25 mouse cellular contexts compared by ENCODE assay signal in the genomic region with DNA sequence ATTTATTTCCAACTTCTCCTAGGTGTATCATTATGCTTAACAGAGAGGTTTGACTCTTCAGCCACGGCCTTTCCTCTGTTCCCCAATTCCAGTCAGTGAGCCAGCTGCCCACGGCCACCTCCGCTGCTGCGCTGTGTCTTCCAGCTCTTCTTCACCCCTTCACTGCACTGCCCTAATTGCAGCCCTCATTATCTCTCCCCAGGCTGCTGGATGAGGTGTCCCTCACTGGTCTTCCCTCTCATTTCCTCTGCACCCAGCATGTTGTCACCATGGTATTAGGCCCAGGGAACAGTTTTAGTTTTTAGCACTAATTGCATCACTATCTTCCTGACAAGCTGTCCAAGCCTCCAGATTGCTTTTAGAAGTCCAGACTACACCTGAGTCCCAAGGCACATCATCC.
A peak's percentile ranks its signal among the peaks of the same experiment; 100 is the strongest.
DNase-seq lines count a peak whose midpoint lies in the region; ATAC-seq lines count a peak whose summit lies in the region.
"Had no signal": no experiment of that assay in that cellular context is flagged by ENCODE, and none has a peak within 500 bp of the region (broad histone marks: within the 10 kb centered on the region; RNA-seq: fewer than 3 reads in every experiment).

No protein-coding gene starts in this region.

- H3K4me1 ChIP-seq in forebrain, embryonic 13.5 days, result peaks cover 11% of the 10 kb centered on the region; the same call in 1 of the 2 replicates
- no peaks in the 10 kb centered on the region for H3K4me1 ChIP-seq in forebrain, embryonic 15.5 days
- H3K4me1 ChIP-seq in midbrain, embryonic 13.5 days (replicated peaks), result no peaks in the 10 kb centered on the region; the same call in 1 of the 2 replicates
- H3K4me1 ChIP-seq: stomach, embryonic 15.5 days had no signal

- ATAC-seq in forebrain, embryonic 13.5 days, result no peak
- ATAC-seq in forebrain, embryonic 15.5 days (replicated peaks), result no peak
- peak; percentile 76; the same call in 1 of the 2 replicates for ATAC-seq in midbrain, embryonic 13.5 days
- ATAC-seq in megakaryocyte, adult 5-6 weeks (ENCODE audit: poor library complexity, severe bottlenecking), result no peak
- ATAC-seq: inflammation-experienced regulatory T-cells, adult 6 months had no signal

- H3K9ac ChIP-seq in forebrain, embryonic 13.5 days, result no peak overlapping the region
- no peak overlapping the region for H3K9ac ChIP-seq in forebrain, embryonic 15.5 days (replicated peaks)
- H3K9ac ChIP-seq in midbrain, embryonic 13.5 days (replicated peaks), result no peak overlapping the region
- H3K9ac ChIP-seq: neural tube, embryonic 15.5 days; stomach, embryonic 15.5 days had no signal

- H3K9me3 ChIP-seq in forebrain, embryonic 13.5 days (replicated peaks), result no peaks in the 10 kb centered on the region
- H3K9me3 ChIP-seq in forebrain, embryonic 15.5 days, result no peaks in the 10 kb centered on the region
- H3K9me3 ChIP-seq in midbrain, embryonic 13.5 days, result no peaks in the 10 kb centered on the region
- H3K9me3 ChIP-seq: embryonic facial prominence, embryonic 10.5 days; megakaryocyte, embryonic 14.5 days; neural tube, embryonic 15.5 days; stomach, embryonic 15.5 days had no signal

- no peak overlapping the region for H3K4me2 ChIP-seq in forebrain, embryonic 13.5 days
- H3K4me2 ChIP-seq in forebrain, embryonic 15.5 days (replicated peaks), result no peak overlapping the region
- H3K4me2 ChIP-seq in midbrain, embryonic 13.5 days (replicated peaks), result no peak overlapping the region
- H3K4me2 ChIP-seq: heart, embryonic 11.5 days; liver, embryonic 11.5 days; neural tube, embryonic 15.5 days; stomach, embryonic 15.5 days had no signal

- no peak overlapping the region for H3K4me3 ChIP-seq in forebrain, embryonic 13.5 days
- H3K4me3 ChIP-seq in forebrain, embryonic 15.5 days, result no peak overlapping the region
- H3K4me3 ChIP-seq in midbrain, embryonic 13.5 days (replicated peaks), result no peak overlapping the region
- H3K4me3 ChIP-seq: embryonic facial prominence, embryonic 10.5 days; gastrocnemius, adult 2 months; megakaryocyte, embryonic 14.5 days; myocyte; neural tube, embryonic 15.5 days; stomach, embryonic 15.5 days had no signal

- H3K27me3 ChIP-seq in forebrain, embryonic 13.5 days, result no peaks in the 10 kb centered on the region
- H3K27me3 ChIP-seq in forebrain, embryonic 15.5 days, result no peaks in the 10 kb centered on the region
- no peaks in the 10 kb centered on the region for H3K27me3 ChIP-seq in midbrain, embryonic 13.5 days
- H3K27me3 ChIP-seq: megakaryocyte, embryonic 14.5 days; neural tube, embryonic 15.5 days; stomach, embryonic 15.5 days had no signal

- peak; percentile 45 for DNase-seq in brain, adult 2 months (ENCODE audit: low read depth, low spot score)
- peak; percentile 21 for DNase-seq in cerebellum, adult 9-11 months
- DNase-seq in frontal cortex, postnatal 10 days (ENCODE audit: low spot score in 2 of 2), result no peak
- no peak for DNase-seq in layer of hippocampus, adult 18-20 months (ENCODE audit: low spot score in 2 of 2)
- DNase-seq: adrenal gland, postnatal 14 days; gastrocnemius, adult 2 months; heart, postnatal 10 days; kidney, adult 9 months; kidney, postnatal 25 days; layer of hippocampus, adult 9-11 months; lung, adult 18-20 months; lung, postnatal 14 days; thymus, adult 2 months had no signal

- WGBS in forebrain, embryonic 13.5 days, result 58% methylated on average over 4 of the region's 4 CpGs
- WGBS in forebrain, embryonic 15.5 days, result 57% methylated on average over 4 of the region's 4 CpGs
- WGBS in midbrain, embryonic 13.5 days, result 76% methylated on average over 4 of the region's 4 CpGs

- H3K27ac ChIP-seq in forebrain, embryonic 13.5 days, result peak overlapping the region; percentile 54; the same call in 1 of the 2 replicates
- no peak overlapping the region for H3K27ac ChIP-seq in forebrain, embryonic 15.5 days (replicated peaks)
- H3K27ac ChIP-seq in midbrain, embryonic 13.5 days, result 0 out of 2 replicates have a peak overlapping the region, but pooled peaks have one; percentile 45
- H3K27ac ChIP-seq: embryonic facial prominence, embryonic 10.5 days; gastrocnemius, adult 2 months; neural tube, embryonic 15.5 days; stomach, embryonic 15.5 days had no signal

- no peaks in the 10 kb centered on the region for H3K36me3 ChIP-seq in forebrain, embryonic 13.5 days (ENCODE audit: poor library complexity, severe bottlenecking)
- H3K36me3 ChIP-seq in forebrain, embryonic 15.5 days, result no peaks in the 10 kb centered on the region
- no peaks in the 10 kb centered on the region for H3K36me3 ChIP-seq in midbrain, embryonic 13.5 days
- H3K36me3 ChIP-seq: embryonic facial prominence, embryonic 10.5 days; neural tube, embryonic 15.5 days; stomach, embryonic 15.5 days had no signal

Comparison
In these comparisons a context has a peak if more than half of its experiments do, and no peak if none do; other contexts are left out.
1. DNase-seq: peak in brain, adult 2 months (single experiment) and cerebellum, adult 9-11 months (single experiment); none in frontal cortex, postnatal 10 days (0 of 2) and layer of hippocampus, adult 18-20 months (0 of 2).